Mouse (Mus musculus): ENCODE results near the gene Ifngr2. TPM values are rescaled to one million over a fixed set of nuclear protein-coding genes. Genes with fewer than 3 reads are reported as not detected.

Ifngr2 gene
- polyA plus RNA-seq (2016; fragmentation: Nextera tagmentation; extraction: Ambion mirVana): 23.8 and 34.5 TPM in 2 replicates

- peak within 1 kb of the TSS; percentile 93 for H3K27ac ChIP-seq (replicated peaks)
- no peaks in the 10 kb centered on the region for H3K9me3 ChIP-seq (replicated peaks)
- no peaks in the 10 kb centered on the region for H3K36me3 ChIP-seq
Measured at GRCm38 (mm10) chr16:91546836-91547741, at the start of gene Ifngr2. Gene Ifngr2 (plus strand): TSS chr16:91547072.

GRCm38 (mm10) chr16:91498041-91498440 is 48.8 kb upstream of the Ifngr2 start:
- peaks cover 93% of the 10 kb centered on the region for H3K36me3 ChIP-seq
- H3K27ac ChIP-seq (replicated peaks): no peak overlapping the region
- H3K9me3 ChIP-seq (replicated peaks): no peaks in the 10 kb centered on the region
- no peak for DNase-seq (ENCODE audit: low spot score)
- H3K4me1 ChIP-seq: no peaks in the 10 kb centered on the region
- no peak overlapping the region for H3K4me3 ChIP-seq
- H3K27me3 ChIP-seq (ENCODE audit: low read depth, poor library complexity, severe bottlenecking): no peaks in the 10 kb centered on the region
- 97% methylated on average over 7 of the region's 7 CpGs for WGBS

More at GRCm38 (mm10) chr16:91546836-91547741, at the start of gene Ifngr2:
- DNase-seq (ENCODE audit: low spot score): peak; percentile 72
- under 1% methylated on average over 71 of the region's 74 CpGs for WGBS
- Histone ChIP-seq H3K27me3 (ENCODE audit: low read depth, poor library complexity, severe bottlenecking) (peaks cover 28% of the 10 kb centered on the region), H3K4me3 (peak within 1 kb of the TSS; percentile 79), H3K4me1 (peaks cover 49% of the 10 kb centered on the region)

- no peak for DNase-seq (ENCODE audit: low spot score)
- no peaks in the 10 kb centered on the region for H3K4me1 ChIP-seq
- WGBS: 93% methylated on average over 7 of the region's 7 CpGs
- H3K27me3 ChIP-seq (ENCODE audit: low read depth, poor library complexity, severe bottlenecking): no peaks in the 10 kb centered on the region
- peaks cover 78% of the 10 kb centered on the region for H3K36me3 ChIP-seq
- H3K4me3 ChIP-seq: no peak overlapping the region
- H3K9me3 ChIP-seq (replicated peaks): no peaks in the 10 kb centered on the region
- H3K27ac ChIP-seq (replicated peaks): no peak overlapping the region
Measured at GRCm38 (mm10) chr16:91504701-91505100, 42.2 kb upstream of the Ifngr2 start.

GRCm38 (mm10) chr16:91505116-91505601 is 41.7 kb upstream of the Ifngr2 start:
- 93% methylated on average over 15 of the region's 15 CpGs for WGBS
- Histone ChIP-seq H3K4me3 (no peak overlapping the region), H3K4me1 (no peaks in the 10 kb centered on the region), H3K36me3 (peaks cover 74% of the 10 kb centered on the region), H3K27ac (replicated peaks) (no peak overlapping the region), H3K27me3 (ENCODE audit: low read depth, poor library complexity, severe bottlenecking) (no peaks in the 10 kb centered on the region), H3K9me3 (replicated peaks) (no peaks in the 10 kb centered on the region)
- DNase-seq (ENCODE audit: low spot score): no peak

GRCm38 (mm10) chr16:91506396-91506795 is 40.5 kb upstream of the Ifngr2 start:
- Histone ChIP-seq H3K4me3 (no peak overlapping the region), H3K4me1 (no peaks in the 10 kb centered on the region), H3K9me3 (replicated peaks) (no peaks in the 10 kb centered on the region), H3K27ac (replicated peaks) (no peak overlapping the region), H3K27me3 (ENCODE audit: low read depth, poor library complexity, severe bottlenecking) (no peaks in the 10 kb centered on the region), H3K36me3 (peaks cover 63% of the 10 kb centered on the region)
- 96% methylated on average over 12 of the region's 12 CpGs for WGBS
- no peak for DNase-seq (ENCODE audit: low spot score)

- Histone ChIP-seq H3K27me3 (ENCODE audit: low read depth, poor library complexity, severe bottlenecking) (no peaks in the 10 kb centered on the region), H3K36me3 (peaks cover 11% of the 10 kb centered on the region), H3K27ac (replicated peaks) (no peak overlapping the region), H3K9me3 (replicated peaks) (no peaks in the 10 kb centered on the region), H3K4me1 (0 out of 2 replicates have a peak, but pooled peaks cover 3% of the 10 kb centered on the region), H3K4me3 (no peak overlapping the region)
- 31% methylated on average over 7 of the region's 7 CpGs for whole genome bisulfite sequencing
- peak; percentile 75 for DNase-seq (ENCODE audit: low spot score)
Measured at GRCm38 (mm10) chr16:91512161-91512787, 34.6 kb upstream of the Ifngr2 start.

GRCm38 (mm10) chr16:91513099-91513498 is 33.8 kb upstream of the Ifngr2 start:
- Histone ChIP-seq H3K4me1 (0 out of 2 replicates have a peak, but pooled peaks cover 3% of the 10 kb centered on the region), H3K36me3 (peaks cover 5% of the 10 kb centered on the region; the same call in 1 of the 2 replicates), H3K27ac (replicated peaks) (no peak overlapping the region), H3K27me3 (ENCODE audit: low read depth, poor library complexity, severe bottlenecking) (no peaks in the 10 kb centered on the region), H3K9me3 (replicated peaks) (no peaks in the 10 kb centered on the region), H3K4me3 (no peak overlapping the region)
- no peak for DNase-seq (ENCODE audit: low spot score)
- WGBS: 89% methylated on average over 6 of the region's 6 CpGs

GRCm38 (mm10) chr16:91517020-91517419 is 29.9 kb upstream of the Ifngr2 start:
- WGBS: 84% methylated on average over 7 of the region's 7 CpGs

GRCm38 (mm10) chr16:91522040-91522439 is 24.8 kb upstream of the Ifngr2 start:
- H3K4me3 ChIP-seq: no peak overlapping the region
- H3K27ac ChIP-seq (replicated peaks): no peak overlapping the region
- H3K36me3 ChIP-seq: no peaks in the 10 kb centered on the region
- H3K4me1 ChIP-seq: peaks cover 4% of the 10 kb centered on the region; the same call in 1 of the 2 replicates
- DNase-seq (ENCODE audit: low spot score): no peak
- no peaks in the 10 kb centered on the region for H3K9me3 ChIP-seq (replicated peaks)
- H3K27me3 ChIP-seq (ENCODE audit: low read depth, poor library complexity, severe bottlenecking): no peaks in the 10 kb centered on the region
- 85% methylated on average over 5 of the region's 5 CpGs for WGBS

More at GRCm38 (mm10) chr16:91517020-91517419, 29.9 kb upstream of the Ifngr2 start:
- H3K9me3 ChIP-seq (replicated peaks): no peaks in the 10 kb centered on the region
- H3K4me1 ChIP-seq: 0 out of 2 replicates have a peak, but pooled peaks cover 3% of the 10 kb centered on the region
- H3K4me3 ChIP-seq: no peak overlapping the region
- no peaks in the 10 kb centered on the region for H3K36me3 ChIP-seq
- no peak overlapping the region for H3K27ac ChIP-seq (replicated peaks)
- no peak for DNase-seq (ENCODE audit: low spot score)
- H3K27me3 ChIP-seq (ENCODE audit: low read depth, poor library complexity, severe bottlenecking): no peaks in the 10 kb centered on the region

GRCm38 (mm10) chr16:91522479-91523309 is 24.2 kb upstream of the Ifngr2 start:
- Histone ChIP-seq H3K27me3 (ENCODE audit: low read depth, poor library complexity, severe bottlenecking) (no peaks in the 10 kb centered on the region), H3K4me1 (peaks cover 4% of the 10 kb centered on the region; the same call in 1 of the 2 replicates), H3K4me3 (no peak overlapping the region), H3K27ac (replicated peaks) (no peak overlapping the region), H3K9me3 (replicated peaks) (no peaks in the 10 kb centered on the region), H3K36me3 (no peaks in the 10 kb centered on the region)
- 79% methylated on average over 18 of the region's 18 CpGs for WGBS
- no peak for DNase-seq (ENCODE audit: low spot score)

- no peaks in the 10 kb centered on the region for H3K27me3 ChIP-seq (ENCODE audit: low read depth, poor library complexity, severe bottlenecking)
- H3K4me3 ChIP-seq: no peak overlapping the region
- H3K4me1 ChIP-seq: peaks cover 4% of the 10 kb centered on the region; the same call in 1 of the 2 replicates
- WGBS: 93% methylated on average over 5 of the region's 5 CpGs
- no peak overlapping the region for H3K27ac ChIP-seq (replicated peaks)
- H3K9me3 ChIP-seq (replicated peaks): no peaks in the 10 kb centered on the region
- no peak for DNase-seq (ENCODE audit: low spot score)
- H3K36me3 ChIP-seq: no peaks in the 10 kb centered on the region
Measured at GRCm38 (mm10) chr16:91524206-91524605, 22.7 kb upstream of the Ifngr2 start.

- H3K27ac ChIP-seq (replicated peaks): no peak overlapping the region
- H3K4me1 ChIP-seq: peaks cover 4% of the 10 kb centered on the region; the same call in 1 of the 2 replicates
- no peak overlapping the region for H3K4me3 ChIP-seq
- no peaks in the 10 kb centered on the region for H3K9me3 ChIP-seq (replicated peaks)
- H3K36me3 ChIP-seq: no peaks in the 10 kb centered on the region
- no peaks in the 10 kb centered on the region for H3K27me3 ChIP-seq (ENCODE audit: low read depth, poor library complexity, severe bottlenecking)
- 94% methylated on average over 6 of the region's 6 CpGs for WGBS
- DNase-seq (ENCODE audit: low spot score): no peak
Measured at GRCm38 (mm10) chr16:91526274-91526673, 20.6 kb upstream of the Ifngr2 start.

All from midbrain, embryonic 10.5 days (tissue).